Mouse (Mus musculus): Measurements from ENCODE around the gene Gramd1a.

GRCm38 (mm10) chr7:31161831-31162230 lies 6.1 kb upstream of the Gramd1a start:
- TF ChIP-seq POLR2A (IDR thresholded peaks at IDR 0.05; ENCODE audit: borderline replicate concordance, control insufficient read depth, low read depth, low read length) (no peak), CTCF (IDR thresholded peaks at IDR 0.05; ENCODE audit: control insufficient read depth, insufficient read depth, low read length) (no peak)

Data from bone marrow, adult 2 months (tissue).